Comparison of ENCODE assay signal across 15 mouse cellular contexts in genomic region chr11:20307409-20307808, GRCm38 (mm10).
"Had no signal": no experiment of that assay in that cellular context is flagged by ENCODE, and none has a peak within 500 bp of the region (broad histone marks: within the 10 kb centered on the region; RNA-seq: fewer than 3 reads in every experiment).

No protein-coding gene starts in this region.

- H3K4me1 ChIP-seq: limb, embryonic 13.5 days; midbrain, embryonic 12.5 days had no signal

- H3K9ac ChIP-seq: kidney, embryonic 15.5 days; limb, embryonic 13.5 days; liver, embryonic 14.5 days; midbrain, embryonic 12.5 days; neural tube, embryonic 13.5 days had no signal

- H3K9me3 ChIP-seq: kidney, embryonic 15.5 days; limb, embryonic 13.5 days; midbrain, embryonic 12.5 days; neural tube, embryonic 13.5 days had no signal

- H3K4me3 ChIP-seq: kidney, embryonic 15.5 days; limb, embryonic 13.5 days; midbrain, embryonic 12.5 days; neural tube, embryonic 13.5 days had no signal

- H3K27me3 ChIP-seq: kidney, embryonic 15.5 days; limb, embryonic 13.5 days; midbrain, embryonic 12.5 days; neural tube, embryonic 13.5 days had no signal

- DNase-seq: kidney, adult 2 months; kidney, postnatal 14 days; layer of hippocampus, postnatal 36 days; lung, adult 18-20 months; retina, postnatal 1 day; thymus, adult 18-20 months; thymus, postnatal 14 days had no signal

- H3K27ac ChIP-seq: kidney, embryonic 15.5 days; limb, embryonic 13.5 days; liver, embryonic 14.5 days; midbrain, embryonic 12.5 days; stomach, postnatal 0 days had no signal

- H3K4me2 ChIP-seq: kidney, embryonic 15.5 days; limb, embryonic 13.5 days; midbrain, embryonic 12.5 days; neural tube, embryonic 13.5 days had no signal

- ATAC-seq: intestine, embryonic 16.5 days; midbrain, embryonic 16.5 days had no signal
